8 mouse cellular contexts compared by ENCODE assay signal in genomic region chr16:84583323-84583722, GRCm38 (mm10).
DNase-seq lines count a peak whose midpoint lies in the region; ATAC-seq lines count a peak whose summit lies in the region.
"Had no signal": no experiment of that assay in that cellular context is flagged by ENCODE, and none has a peak within 500 bp of the region (broad histone marks: within the 10 kb centered on the region; RNA-seq: fewer than 3 reads in every experiment).

No protein-coding gene starts in this region.

- WGBS in liver, embryonic 12.5 days (ENCODE audit: insufficient replicate concordance), result 32% methylated on average over 7 of the region's 7 CpGs
- 49% methylated on average over 7 of the region's 7 CpGs for WGBS in liver, embryonic 11.5 days
- 81% methylated on average over 7 of the region's 7 CpGs for WGBS in kidney, embryonic 15.5 days

- H3K36me3 ChIP-seq in liver, embryonic 12.5 days, result no peaks in the 10 kb centered on the region
- no peaks in the 10 kb centered on the region for H3K36me3 ChIP-seq in liver, embryonic 11.5 days (ENCODE audit: control insufficient read depth, insufficient read depth, low read length)
- no peaks in the 10 kb centered on the region for H3K36me3 ChIP-seq in kidney, embryonic 15.5 days

- no peak overlapping the region for H3K9ac ChIP-seq in liver, embryonic 12.5 days
- H3K9ac ChIP-seq in liver, embryonic 11.5 days (ENCODE audit: low read depth, low read length), result no peak overlapping the region
- no peak overlapping the region for H3K9ac ChIP-seq in kidney, embryonic 15.5 days

- peak overlapping the region; percentile 31 for H3K4me2 ChIP-seq in liver, embryonic 12.5 days
- no peak overlapping the region for H3K4me2 ChIP-seq in liver, embryonic 11.5 days
- H3K4me2 ChIP-seq in kidney, embryonic 15.5 days, result no peak overlapping the region

- no peak for ATAC-seq in liver, embryonic 12.5 days
- ATAC-seq in liver, embryonic 11.5 days (replicated peaks; ENCODE audit: low FRiP score), result no peak
- peak; percentile 76 for ATAC-seq in activated CD4-positive, CD25-positive, alpha-beta regulatory T cell, adult 4 months
- no peak for ATAC-seq in kidney, embryonic 15.5 days (replicated peaks; ENCODE audit: low FRiP score)
- ATAC-seq: intestine, embryonic 16.5 days had no signal

- no peaks in the 10 kb centered on the region for H3K9me3 ChIP-seq in liver, embryonic 12.5 days (replicated peaks)
- no peaks in the 10 kb centered on the region for H3K9me3 ChIP-seq in liver, embryonic 11.5 days (ENCODE audit: control insufficient read depth, low read length)
- no peaks in the 10 kb centered on the region for H3K9me3 ChIP-seq in kidney, embryonic 15.5 days (replicated peaks)

- no peak overlapping the region for H3K27ac ChIP-seq in liver, embryonic 12.5 days
- H3K27ac ChIP-seq in liver, embryonic 11.5 days (ENCODE audit: low read depth, low read length), result no peak overlapping the region
- H3K27ac ChIP-seq in kidney, embryonic 15.5 days, result no peak overlapping the region

- no peak overlapping the region for H3K4me3 ChIP-seq in liver, embryonic 12.5 days
- H3K4me3 ChIP-seq in liver, embryonic 11.5 days (ENCODE audit: low read depth, low read length), result no peak overlapping the region
- no peak overlapping the region for H3K4me3 ChIP-seq in kidney, embryonic 15.5 days (replicated peaks)

- no peak for DNase-seq in liver, embryonic 11.5 days (ENCODE audit: low spot score)
- peak; percentile 6 for DNase-seq in lung, postnatal 10 days
- peak; percentile 47 to 52 for DNase-seq in thymus, postnatal 10 days (ENCODE audit: low spot score in 2 of 2)
- no peak for DNase-seq in kidney, postnatal 25 days

- H3K27me3 ChIP-seq in liver, embryonic 12.5 days (replicated peaks), result no peaks in the 10 kb centered on the region
- H3K27me3 ChIP-seq in liver, embryonic 11.5 days (replicated peaks; ENCODE audit: control insufficient read depth, insufficient read depth, low read length), result no peaks in the 10 kb centered on the region
- no peaks in the 10 kb centered on the region for H3K27me3 ChIP-seq in kidney, embryonic 15.5 days

- H3K4me1 ChIP-seq in liver, embryonic 12.5 days, result no peaks in the 10 kb centered on the region
- H3K4me1 ChIP-seq in liver, embryonic 11.5 days (replicated peaks; ENCODE audit: control insufficient read depth, insufficient read depth, low read length), result no peaks in the 10 kb centered on the region
- no peaks in the 10 kb centered on the region for H3K4me1 ChIP-seq in kidney, embryonic 15.5 days

Comparison
In these comparisons a context has a peak if more than half of its experiments do, and no peak if none do; other contexts are left out.
1. DNase-seq: peak in lung, postnatal 10 days (single experiment) and thymus, postnatal 10 days (2 of 2); none in liver, embryonic 11.5 days (single experiment) and kidney, postnatal 25 days (0 of 2).